In genomic region chr10:83661925-83662324, GRCm38 (mm10) we compare ENCODE assay signal across 22 mouse cellular contexts. TPM values are rescaled to one million over a fixed set of nuclear protein-coding genes. Genes with fewer than 3 reads are reported as not detected.
DNase-seq lines count a peak whose midpoint lies in the region; ATAC-seq and TF ChIP-seq lines count a peak whose summit lies in the region.
"Had no signal": no experiment of that assay in that cellular context is flagged by ENCODE, and none has a peak within 500 bp of the region (broad histone marks: within the 10 kb centered on the region; RNA-seq: fewer than 3 reads in every experiment).

No protein-coding gene starts in this region.

- TF ChIP-seq EP300 in lung, postnatal 0 days (IDR thresholded peaks at IDR 0.05): no peak

- 0 out of 2 replicates have a peak, but pooled peaks have one; percentile 54 for ATAC-seq in kidney, embryonic 16.5 days (ENCODE audit: low FRiP score, low TSS enrichment)
- no peak for ATAC-seq in lung, embryonic 14.5 days (ENCODE audit: insufficient read depth)
- ATAC-seq in lung, postnatal 0 days: no peak
- 0 out of 2 replicates have a peak, but pooled peaks have one; percentile 12 for ATAC-seq in megakaryocyte, adult 5-6 weeks (ENCODE audit: poor library complexity, severe bottlenecking)
- ATAC-seq: forebrain, embryonic 14.5 days; hindbrain, embryonic 16.5 days had no signal

- WGBS in kidney, embryonic 16.5 days: 61% methylated on average over 8 of the region's 8 CpGs
- WGBS in lung, embryonic 14.5 days: 48% methylated on average over 8 of the region's 8 CpGs
- WGBS in lung, postnatal 0 days: 55% methylated on average over 8 of the region's 8 CpGs

- no peaks in the 10 kb centered on the region for H3K9me3 ChIP-seq in kidney, embryonic 16.5 days (ENCODE audit: low read length)
- H3K9me3 ChIP-seq in lung, embryonic 14.5 days (ENCODE audit: low read depth, low read length): no peaks in the 10 kb centered on the region
- H3K9me3 ChIP-seq in lung, postnatal 0 days (ENCODE audit: low read length): no peaks in the 10 kb centered on the region
- H3K9me3 ChIP-seq: embryonic facial prominence, embryonic 15.5 days; forebrain, embryonic 10.5 days; heart, embryonic 12.5 days; hindbrain, embryonic 12.5 days had no signal

- no peak for TF ChIP-seq CTCF in lung, embryonic 14.5 days (IDR thresholded peaks at IDR 0.05; ENCODE audit: low read depth)
- TF ChIP-seq CTCF in lung, postnatal 0 days (IDR thresholded peaks at IDR 0.05): no peak

- no peak overlapping the region for H3K4me3 ChIP-seq in kidney, embryonic 16.5 days (ENCODE audit: low read length)
- H3K4me3 ChIP-seq in lung, embryonic 14.5 days (ENCODE audit: low read depth, low read length): no peak overlapping the region
- H3K4me3 ChIP-seq in lung, postnatal 0 days (ENCODE audit: low read depth, low read length): no peak overlapping the region
- H3K4me3 ChIP-seq: embryonic facial prominence, embryonic 15.5 days; erythroblast, embryonic 14.5 days; forebrain, embryonic 10.5 days; gastrocnemius, adult 2 months; heart, embryonic 12.5 days; hindbrain, embryonic 12.5 days had no signal

- no peaks in the 10 kb centered on the region for H3K27me3 ChIP-seq in kidney, embryonic 16.5 days (ENCODE audit: insufficient read depth, low read length)
- no peaks in the 10 kb centered on the region for H3K27me3 ChIP-seq in lung, embryonic 14.5 days (ENCODE audit: insufficient read depth, low read length)
- no peaks in the 10 kb centered on the region for H3K27me3 ChIP-seq in lung, postnatal 0 days (replicated peaks; ENCODE audit: insufficient read depth, low read length)
- H3K27me3 ChIP-seq: embryonic facial prominence, embryonic 15.5 days; heart, embryonic 12.5 days; hindbrain, embryonic 12.5 days had no signal

- DNase-seq in kidney, postnatal 10 days: no peak
- peak; percentile 50 for DNase-seq in lung, embryonic 14.5 days
- DNase-seq in lung, postnatal 0 days (ENCODE audit: low spot score): no peak
- peak; percentile 78 for DNase-seq in R1 (ENCODE audit: low read depth, low spot score)
- no peak for DNase-seq in adrenal gland, postnatal 36 days
- no peak for DNase-seq in neural tube, embryonic 10.5 days (ENCODE audit: extremely low spot score, low spot score)
- DNase-seq: adrenal gland, postnatal 14 days; cerebellum, adult 18-20 months; cerebellum, adult 9-11 months; cerebellum, postnatal 36 days; gastrocnemius, adult 2 months; gastrocnemius, postnatal 25 days; heart, postnatal 36 days had no signal

- H3K9ac ChIP-seq in kidney, embryonic 16.5 days (replicated peaks; ENCODE audit: low read length): no peak overlapping the region
- no peak overlapping the region for H3K9ac ChIP-seq in lung, embryonic 14.5 days
- H3K9ac ChIP-seq in lung, postnatal 0 days (replicated peaks; ENCODE audit: low read depth): no peak overlapping the region
- H3K9ac ChIP-seq: embryonic facial prominence, embryonic 15.5 days; heart, embryonic 12.5 days; hindbrain, embryonic 12.5 days had no signal

- H3K36me3 ChIP-seq in kidney, embryonic 16.5 days (ENCODE audit: insufficient read depth, low read length): no peaks in the 10 kb centered on the region
- no peaks in the 10 kb centered on the region for H3K36me3 ChIP-seq in lung, embryonic 14.5 days (ENCODE audit: insufficient read depth)
- H3K36me3 ChIP-seq in lung, postnatal 0 days (ENCODE audit: insufficient read depth, low read length): no peaks in the 10 kb centered on the region
- H3K36me3 ChIP-seq: embryonic facial prominence, embryonic 15.5 days; forebrain, embryonic 10.5 days; heart, embryonic 12.5 days; hindbrain, embryonic 12.5 days had no signal

- H3K4me2 ChIP-seq in kidney, embryonic 16.5 days (replicated peaks; ENCODE audit: low read depth, low read length): no peak overlapping the region
- no peak overlapping the region for H3K4me2 ChIP-seq in lung, embryonic 14.5 days
- H3K4me2 ChIP-seq in lung, postnatal 0 days (replicated peaks; ENCODE audit: low read depth, low read length): no peak overlapping the region
- H3K4me2 ChIP-seq: embryonic facial prominence, embryonic 15.5 days; heart, embryonic 12.5 days; hindbrain, embryonic 12.5 days had no signal

- no peak overlapping the region for H3K27ac ChIP-seq in kidney, embryonic 16.5 days (ENCODE audit: low read length)
- H3K27ac ChIP-seq in lung, embryonic 14.5 days (ENCODE audit: low read depth): no peak overlapping the region
- no peak overlapping the region for H3K27ac ChIP-seq in lung, postnatal 0 days (ENCODE audit: low read length)
- H3K27ac ChIP-seq: embryonic facial prominence, embryonic 15.5 days; forebrain, embryonic 10.5 days; gastrocnemius, adult 2 months; hindbrain, embryonic 12.5 days had no signal

- peaks cover 8% of the 10 kb centered on the region; the same call in 1 of the 2 replicates for H3K4me1 ChIP-seq in kidney, embryonic 16.5 days (ENCODE audit: insufficient read depth, low read length)
- H3K4me1 ChIP-seq in lung, embryonic 14.5 days (ENCODE audit: insufficient read depth): no peaks in the 10 kb centered on the region; the same call in 1 of the 2 replicates
- no peaks in the 10 kb centered on the region for H3K4me1 ChIP-seq in lung, postnatal 0 days (ENCODE audit: insufficient read depth, low read depth, low read length)
- H3K4me1 ChIP-seq: embryonic facial prominence, embryonic 15.5 days; hindbrain, embryonic 12.5 days had no signal

RNA-seq across cellular contexts. Expression of gene Appl2, which starts 13.4 kb away (rescaled TPM):
- 48.2 and 49.0 TPM in 2 replicates for polyA plus RNA-seq in kidney, embryonic 16.5 days (2015; fragmentation: Nextera tagmentation; extraction: Ambion mirVana)
- polyA plus RNA-seq in lung, embryonic 14.5 days (2014; fragmentation: Nextera tagmentation; extraction: Ambion mirVana): 33.5 and 35.7 TPM in 2 replicates
- polyA plus RNA-seq in lung, postnatal 0 days (2015; fragmentation: Nextera tagmentation; extraction: Ambion mirVana): 40.5 and 54.3 TPM in 2 replicates
- 11.7 and 13.7 TPM in 2 replicates for total RNA-seq in megakaryocyte, adult 5-6 weeks (2015)
- 27.1 and 28.1 TPM in 2 replicates for total RNA-seq in megakaryocyte, adult 5-6 weeks (2017)
- total RNA-seq in adrenal gland, postnatal 36 days (2021): 100 to 1,000 TPM in 1 of 2 experiments, 10 to 100 TPM in 1; 82.5 to 195 TPM

Comparison
In these comparisons a context has a peak if more than half of its experiments do, and no peak if none do; other contexts are left out.
1. DNase-seq: peak in lung, embryonic 14.5 days (single experiment) and R1 (single experiment); none in kidney, postnatal 10 days (single experiment), lung, postnatal 0 days (single experiment), adrenal gland, postnatal 36 days (0 of 2) and neural tube, embryonic 10.5 days (single experiment).
2. ATAC-seq: peak in kidney, embryonic 16.5 days (single experiment) and megakaryocyte, adult 5-6 weeks (single experiment); none in lung, embryonic 14.5 days (single experiment) and lung, postnatal 0 days (single experiment).